Mouse (Mus musculus): Measurements from ENCODE around the gene Iqsec1.

Gene Iqsec1

GRCm38 (mm10) chr6:90620791-90621583, 367.5 kb downstream of the Iqsec1 start:
- DNase-seq (ENCODE audit: low spot score in 2 of 2): no peak

GRCm38 (mm10) chr6:90619936-90620335, 368.5 kb downstream of the Iqsec1 start:
- DNase-seq (ENCODE audit: low spot score in 2 of 2): no peak

GRCm38 (mm10) chr6:90618821-90619636, 369.5 kb downstream of the Iqsec1 start:
- DNase-seq (ENCODE audit: low spot score in 2 of 2): no peak

- no peak for DNase-seq (ENCODE audit: low spot score in 2 of 2)
These were observed 370.2 kb downstream of the Iqsec1 start for GRCm38 (mm10) chr6:90618274-90618673.

DNA sequence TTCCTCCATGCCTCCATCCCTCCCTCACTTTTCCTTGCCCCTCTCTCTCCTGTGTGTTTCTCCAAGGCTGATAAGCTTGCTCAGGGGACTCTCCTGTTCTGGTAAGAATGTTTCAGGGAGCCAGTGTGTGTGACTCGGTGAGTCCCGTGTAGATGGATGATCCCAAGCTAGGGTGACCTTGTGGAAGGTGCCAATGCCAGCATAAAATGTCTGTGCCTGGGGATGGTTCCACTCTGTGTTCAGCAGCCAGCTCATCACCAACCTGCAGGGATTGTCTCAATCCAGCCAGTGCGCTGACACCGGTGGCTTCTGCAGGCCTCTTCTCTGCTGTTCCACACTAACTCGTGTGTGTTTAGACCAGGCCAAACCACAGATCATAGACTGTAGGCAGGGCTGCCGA, 372.0 kb downstream of the Iqsec1 start:
- no peak for DNase-seq (ENCODE audit: low spot score in 2 of 2)

DNA sequence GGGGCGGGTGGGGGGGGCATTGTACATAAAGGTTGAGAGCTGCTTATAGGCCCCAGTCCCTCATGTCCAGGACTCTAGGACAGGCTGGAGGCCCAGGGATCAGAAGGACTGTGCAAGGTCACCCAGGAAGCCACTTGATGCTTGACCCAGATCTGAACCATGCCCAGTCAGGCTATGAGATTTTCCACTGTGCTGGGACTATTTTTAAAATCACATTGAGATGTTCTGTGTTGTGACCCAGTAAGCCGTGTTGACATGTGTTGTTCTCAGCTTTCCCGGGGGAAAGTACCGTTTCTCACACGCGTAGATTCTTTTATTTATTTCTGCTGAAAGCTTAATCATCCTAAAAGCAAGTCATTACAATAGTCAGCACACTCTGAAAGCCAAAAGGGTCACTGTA, 372.5 kb downstream of the Iqsec1 start:
- DNase-seq (ENCODE audit: low spot score in 2 of 2): no peak

- no peak for DNase-seq (ENCODE audit: low spot score in 2 of 2)
These were observed 373.1 kb downstream of the Iqsec1 start for GRCm38 (mm10) chr6:90615362-90615761.

DNA sequence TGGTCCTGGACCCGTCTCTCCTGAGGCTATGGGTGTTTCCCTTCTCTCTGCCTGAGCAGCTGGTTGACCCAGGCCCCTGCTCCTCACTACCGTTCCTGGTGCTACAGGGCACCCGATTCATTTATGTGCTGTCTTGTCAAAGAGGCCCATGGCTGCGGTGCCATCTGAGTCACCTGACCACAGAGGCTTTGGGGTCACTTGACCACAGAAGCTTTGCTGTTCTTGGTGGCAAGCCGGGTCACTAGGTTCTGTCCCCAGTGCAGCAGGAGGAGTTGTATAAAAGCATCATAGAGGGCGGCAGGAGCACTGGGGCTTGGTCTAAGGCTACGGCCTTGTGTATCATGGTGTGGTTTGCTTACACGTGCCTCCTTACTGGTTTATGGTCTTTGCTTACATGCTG, 375.2 kb downstream of the Iqsec1 start:
- DNase-seq (ENCODE audit: low spot score in 2 of 2): peak; percentile 12 to 32

GRCm38 (mm10) chr6:90610248-90610647, 378.2 kb downstream of the Iqsec1 start:
- DNase-seq (ENCODE audit: low spot score in 2 of 2): no peak

GRCm38 (mm10) chr6:90608186-90608585, 380.3 kb downstream of the Iqsec1 start:
- peak; percentile 19 to 23 for DNase-seq (ENCODE audit: low spot score in 2 of 2)

GRCm38 (mm10) chr6:90607196-90607595, 381.3 kb downstream of the Iqsec1 start:
- DNase-seq (ENCODE audit: low spot score in 2 of 2): peak; percentile 38 to 62

- peak; percentile 54 to 71 for DNase-seq (ENCODE audit: low spot score in 2 of 2)
These were observed 381.9 kb downstream of the Iqsec1 start for GRCm38 (mm10) chr6:90606538-90606937.

Data from natural killer cell, adult 2 months (primary cell).